Mouse (Mus musculus) cerebellum, adult 2 months (tissue): ENCODE data around the gene Pmepa1. TPM values are rescaled to one million over a fixed set of nuclear protein-coding genes. Genes with fewer than 3 reads are reported as not detected.

Experiments
- DNase-seq, 2 experiments: peaks; one replicate each; pipeline ENCODE4 v3.0.0; 2021
- H3K27ac ChIP-seq: fragments of 200-500 bp; 2 replicates; pipeline ENCODE4 v1.5.1; 2012; ENCODE audit warnings: low read length, control low read depth, inconsistent platforms; ENCODE audit not compliant: insufficient read depth
- H3K27me3 ChIP-seq: fragments of 200-500 bp; 2 replicates; pipeline ENCODE4 v1.6.1; 2012; ENCODE audit warnings: inconsistent platforms, mild to moderate bottlenecking, low read length, moderate library complexity; ENCODE audit not compliant: control insufficient read depth, insufficient read depth
- H3K4me1 ChIP-seq: fragments of 200-500 bp; 2 replicates; pipeline ENCODE4 v1.6.1; 2011; ENCODE audit warnings: low read length; ENCODE audit not compliant: control insufficient read depth, insufficient read depth
- H3K4me3 ChIP-seq: fragments of 200-500 bp; replicated peaks from 2 replicates; pipeline ENCODE3; 2011; ENCODE audit warnings: mild to moderate bottlenecking, low read depth, low read length, control low read depth; ENCODE audit not compliant: insufficient read depth
- CTCF ChIP-seq: fragments of 200-500 bp; IDR thresholded peaks from 2 replicates; pipeline ENCODE4 v1.5.1; 2011; ENCODE audit warnings: low read depth, mild to moderate bottlenecking, control low read depth, low read length, moderate library complexity, borderline replicate concordance; ENCODE audit not compliant: insufficient read depth
- POLR2A ChIP-seq: fragments of 200-500 bp; IDR thresholded peaks from 2 replicates; pipeline ENCODE4 v1.6.1; 2011; ENCODE audit warnings: low read length, control low read depth, borderline replicate concordance; ENCODE audit not compliant: insufficient read depth
- WGBS: fragments of 180-500 bp; shearing (Covaris S2); methylation state at CpG from one replicate; pipeline ENCODE4 v1.1.7; 2018; 5-methylcytosine and 5-hydroxymethylcytosine counted together
- polyA plus RNA-seq: library from polyadenylated mRNA; depleted of rRNA; stranded (reverse); fragments of >200 nt; gene quantifications from 2 replicates; pipeline ENCODE4 v1.2.3, GENCODE M21; 2012

Pmepa1 gene
- polyA plus RNA-seq, 1 experiment = 24.1 TPM

DNA sequence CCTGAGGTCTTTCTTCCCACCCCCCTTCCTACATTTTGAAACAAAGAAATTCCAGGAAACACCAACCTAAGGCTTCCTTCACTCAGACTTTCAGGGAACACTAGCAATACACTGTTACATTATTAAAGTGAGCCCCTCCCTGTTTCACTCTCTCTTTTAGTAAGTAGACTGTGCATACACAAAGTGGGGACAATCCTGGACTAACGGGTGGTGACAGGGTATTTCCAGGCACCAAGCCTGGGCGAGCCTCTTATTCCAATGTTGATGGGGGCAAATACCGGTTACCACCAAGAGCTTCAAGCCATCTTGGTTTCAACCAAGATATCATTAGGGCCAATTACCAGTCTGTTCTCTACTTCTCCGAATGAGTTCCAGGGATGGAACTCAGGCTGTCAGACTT lies 2.4 kb downstream of the Pmepa1 start:
- no peak overlapping the region for H3K4me3 ChIP-seq
- TF ChIP-seq POLR2A = no peak
- TF ChIP-seq CTCF = no peak
- H3K27ac ChIP-seq = no peak overlapping the region
- WGBS = 70% methylated on average over 4 of the region's 4 CpGs
- no peaks in the 10 kb centered on the region for H3K27me3 ChIP-seq
- DNase-seq = no peak
- H3K4me1 ChIP-seq = no peaks in the 10 kb centered on the region

DNA sequence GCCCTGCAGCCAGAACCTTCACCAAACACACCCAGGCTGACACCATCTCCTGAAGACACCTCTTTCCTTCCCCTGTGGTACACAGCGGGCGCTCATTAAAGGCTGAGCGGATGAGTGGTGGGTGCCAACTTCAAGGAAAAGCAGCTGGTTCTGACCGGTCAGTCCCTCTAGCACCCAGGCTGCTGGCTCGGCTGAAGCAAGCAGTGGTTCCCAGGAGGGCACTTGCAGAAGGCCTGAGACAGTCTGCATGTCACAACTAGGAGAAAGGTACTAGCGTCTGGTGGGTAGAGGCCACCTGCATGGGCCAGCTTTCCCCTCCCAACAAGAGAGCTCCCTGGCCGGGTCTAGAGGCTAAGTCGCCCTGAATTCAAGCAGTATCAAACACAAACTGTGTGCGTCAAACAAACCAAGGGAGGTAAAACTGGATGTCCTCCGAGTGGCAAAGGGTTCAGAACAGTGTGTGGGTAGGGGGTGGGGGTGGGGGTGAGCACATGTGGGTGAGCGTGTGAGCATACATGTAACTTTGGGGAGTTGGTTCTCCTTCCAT lies 3.9 kb downstream of the Pmepa1 start:
- 77% methylated on average over 11 of the region's 11 CpGs for WGBS
- TF ChIP-seq CTCF (no peak), POLR2A (no peak)
- no peak overlapping the region for H3K4me3 ChIP-seq
- H3K4me1 ChIP-seq = no peaks in the 10 kb centered on the region
- H3K27ac ChIP-seq = no peak overlapping the region
- no peak for DNase-seq
- H3K27me3 ChIP-seq = no peaks in the 10 kb centered on the region

DNA sequence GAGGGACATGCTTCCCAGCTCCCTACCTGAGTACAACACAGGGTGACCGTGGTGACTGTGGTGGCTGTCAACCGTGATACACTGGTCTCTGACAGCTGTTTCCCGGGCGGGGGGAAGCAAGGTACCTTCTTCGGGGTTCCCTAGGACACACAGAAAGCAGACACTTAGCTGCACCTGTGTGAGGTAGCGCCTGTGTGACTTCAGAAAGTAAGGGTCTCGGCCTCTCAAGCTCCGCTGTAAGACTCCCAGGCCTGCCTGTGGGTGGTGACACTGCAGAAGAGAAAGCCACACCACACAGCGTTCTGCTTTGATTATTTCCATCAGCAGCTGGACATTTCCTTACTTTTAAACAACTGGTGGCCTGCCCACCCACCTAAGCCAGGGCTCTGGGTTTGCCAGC lies 4.8 kb downstream of the Pmepa1 start:
- DNase-seq = no peak
- H3K27me3 ChIP-seq = no peaks in the 10 kb centered on the region
- no peak overlapping the region for H3K27ac ChIP-seq
- no peak overlapping the region for H3K4me3 ChIP-seq
- H3K4me1 ChIP-seq = no peaks in the 10 kb centered on the region
- no peak for TF ChIP-seq CTCF
- no peak for TF ChIP-seq POLR2A
- WGBS = 89% methylated on average over 9 of the region's 9 CpGs

DNA sequence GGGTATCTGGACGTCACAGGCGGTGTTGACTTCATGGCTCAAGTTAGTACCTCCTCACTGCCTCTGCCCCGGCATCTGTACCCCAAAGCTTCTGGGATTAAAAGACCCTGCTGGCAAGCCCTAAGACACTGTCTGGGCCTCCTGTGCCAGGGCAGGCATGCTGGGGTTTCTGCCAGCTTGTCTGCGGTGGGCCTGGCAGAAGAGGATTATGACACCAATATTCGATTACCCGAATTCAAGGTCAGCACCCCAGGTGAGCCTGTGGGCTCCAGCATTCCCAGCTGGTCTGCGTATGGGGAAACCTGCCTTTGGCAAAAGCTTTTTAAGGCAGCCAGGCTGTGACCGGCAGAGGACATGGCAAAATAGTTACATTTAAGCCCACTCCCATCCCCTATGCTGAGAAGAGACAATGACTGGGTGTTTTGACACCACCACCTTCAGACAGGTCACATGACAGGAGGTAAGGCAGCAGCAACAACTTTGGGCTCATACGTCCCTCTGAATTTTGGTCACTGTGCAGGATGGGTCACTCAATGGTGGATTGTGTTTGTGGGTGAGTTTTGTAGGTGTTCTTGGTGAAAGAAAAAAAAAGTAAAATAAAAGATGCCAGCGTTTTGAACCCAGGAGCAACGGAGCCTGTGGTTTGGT lies 5.6 kb downstream of the Pmepa1 start:
- H3K27ac ChIP-seq = no peak overlapping the region
- WGBS = 35% methylated on average over 11 of the region's 11 CpGs

DNA sequence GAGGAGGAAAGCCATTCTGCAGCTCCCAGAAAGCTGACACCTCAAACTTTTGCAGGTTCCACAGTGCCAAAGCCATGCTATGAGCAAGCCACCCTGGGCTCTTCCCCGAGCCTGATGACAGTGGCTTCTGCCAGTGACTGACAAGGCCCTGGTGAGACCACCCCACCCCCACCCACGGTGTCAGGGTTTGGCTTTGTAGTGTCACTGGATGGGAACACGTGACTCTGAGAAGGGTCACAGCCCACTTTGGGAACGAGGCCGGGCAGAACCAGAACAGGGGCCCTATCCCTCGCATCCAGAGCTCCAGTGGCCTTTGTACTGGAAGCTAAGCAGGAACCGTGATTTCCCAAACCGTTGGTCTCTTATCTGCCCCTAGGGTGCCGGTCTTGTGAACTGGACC lies 6.1 kb downstream of the Pmepa1 start:
- Histone ChIP-seq H3K4me3 (no peak overlapping the region), H3K4me1 (no peaks in the 10 kb centered on the region), H3K27me3 (no peaks in the 10 kb centered on the region), H3K27ac (no peak overlapping the region)
- TF ChIP-seq CTCF (no peak), POLR2A (no peak)
- 31% methylated on average over 9 of the region's 9 CpGs for WGBS
- DNase-seq = no peak

More for the DNA sequence above, 5.6 kb downstream of the Pmepa1 start:
- no peaks in the 10 kb centered on the region for H3K4me1 ChIP-seq
- no peak for DNase-seq
- no peak overlapping the region for H3K4me3 ChIP-seq
- TF ChIP-seq POLR2A (no peak), CTCF (no peak)
- H3K27me3 ChIP-seq = no peaks in the 10 kb centered on the region

DNA sequence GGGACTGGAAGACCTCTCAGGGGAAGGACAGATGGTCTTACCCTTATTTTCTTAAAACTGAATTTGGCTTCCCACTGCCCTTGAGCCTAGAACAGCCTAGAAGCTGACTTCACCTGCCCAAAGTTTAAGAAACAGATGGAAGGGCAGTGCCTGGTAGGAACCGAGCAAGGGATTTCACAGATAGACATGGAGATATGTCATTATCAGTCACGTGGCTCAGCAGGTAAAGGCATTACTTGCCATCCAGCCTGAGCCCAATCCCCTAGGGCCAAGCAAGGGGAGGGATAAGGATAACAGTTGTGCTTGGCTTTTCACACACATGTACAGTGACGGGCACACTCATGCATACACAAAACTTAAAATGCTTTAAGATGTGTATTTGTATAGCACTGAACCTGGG lies 8.8 kb downstream of the Pmepa1 start:
- no peaks in the 10 kb centered on the region for H3K27me3 ChIP-seq
- no peak overlapping the region for H3K4me3 ChIP-seq
- TF ChIP-seq POLR2A (no peak), CTCF (no peak)
- no peaks in the 10 kb centered on the region for H3K4me1 ChIP-seq
- DNase-seq = no peak
- 75% methylated on average over 3 of the region's 3 CpGs for WGBS
- no peak overlapping the region for H3K27ac ChIP-seq

DNA sequence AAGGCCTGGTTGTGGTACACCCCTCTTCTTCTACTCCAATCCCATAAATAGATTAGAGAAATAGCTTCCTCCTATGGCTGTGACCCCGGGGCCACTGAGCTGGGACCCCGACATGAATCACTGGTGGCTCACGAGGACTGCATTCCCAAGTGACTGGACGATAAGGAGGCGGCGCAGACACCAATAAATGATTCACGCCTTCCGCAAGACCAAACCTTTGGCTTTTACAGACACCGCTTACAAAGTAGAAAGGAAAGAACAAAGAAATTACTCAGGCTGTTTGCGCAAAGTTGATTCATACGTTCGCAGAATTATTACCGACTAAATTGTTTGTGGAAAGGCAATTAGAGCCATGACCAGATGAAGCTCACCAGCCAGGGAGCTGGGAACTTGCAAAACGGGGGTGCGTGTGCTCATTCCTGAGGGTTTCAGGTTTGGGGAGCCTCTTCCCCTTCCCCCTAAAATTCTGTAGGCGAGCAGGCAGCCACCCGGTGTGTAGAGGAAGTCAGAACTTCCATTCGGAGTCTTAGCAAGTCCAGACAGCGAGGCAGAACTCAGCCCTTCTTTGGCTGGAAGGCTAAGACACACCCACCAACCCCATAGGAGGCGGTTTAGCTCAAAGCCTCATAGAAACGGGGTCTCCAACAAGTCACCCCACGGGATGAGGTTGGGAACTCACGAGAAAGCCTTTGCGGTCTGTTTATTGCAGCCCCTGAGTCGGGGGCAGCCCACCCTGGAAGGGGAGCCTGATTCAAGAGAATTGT lies 9.8 kb downstream of the Pmepa1 start:
- Histone ChIP-seq H3K4me1 (no peaks in the 10 kb centered on the region), H3K4me3 (no peak overlapping the region), H3K27ac (no peak overlapping the region), H3K27me3 (no peaks in the 10 kb centered on the region)
- TF ChIP-seq POLR2A (no peak), CTCF (no peak)
- WGBS = 87% methylated on average over 25 of the region's 25 CpGs
- DNase-seq = no peak
